Mouse (Mus musculus) cerebellum, adult 2 months (tissue): Measurements from ENCODE around the gene Rapgef6.

ENCODE experiments used
- CTCF ChIP-seq: fragments of 200-500 bp; IDR thresholded peaks from 2 replicates; pipeline ENCODE4 v1.5.1; 2011; ENCODE audit warnings: low read depth, mild to moderate bottlenecking, control low read depth, low read length, moderate library complexity, borderline replicate concordance; ENCODE audit not compliant: insufficient read depth
- POLR2A ChIP-seq: fragments of 200-500 bp; IDR thresholded peaks from 2 replicates; pipeline ENCODE4 v1.6.1; 2011; ENCODE audit warnings: low read length, control low read depth, borderline replicate concordance; ENCODE audit not compliant: insufficient read depth

DNA sequence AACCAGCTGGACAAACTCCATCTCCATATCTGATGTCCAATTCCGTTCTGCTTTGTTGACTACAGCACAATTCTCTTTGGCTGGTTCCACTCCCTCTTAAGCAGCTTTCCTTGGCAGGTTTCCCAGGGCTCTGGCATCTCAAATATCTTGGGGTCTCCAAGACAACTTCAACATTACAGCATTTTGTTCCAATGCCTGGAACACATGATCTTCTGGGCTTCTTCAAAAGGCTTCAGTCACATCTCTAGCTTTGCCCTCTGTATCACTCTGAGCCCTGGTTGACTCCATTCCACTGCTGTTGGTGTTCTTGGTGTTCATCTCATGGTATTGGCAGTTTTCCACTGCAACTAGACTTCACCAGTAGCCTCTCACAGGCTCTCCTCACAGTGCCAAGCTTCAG lies 7.7 kb downstream of the Rapgef6 start:
- TF ChIP-seq POLR2A (no peak), CTCF (no peak)
